Comparison of ENCODE assay signal across 8 mouse cellular contexts in the genomic region with DNA sequence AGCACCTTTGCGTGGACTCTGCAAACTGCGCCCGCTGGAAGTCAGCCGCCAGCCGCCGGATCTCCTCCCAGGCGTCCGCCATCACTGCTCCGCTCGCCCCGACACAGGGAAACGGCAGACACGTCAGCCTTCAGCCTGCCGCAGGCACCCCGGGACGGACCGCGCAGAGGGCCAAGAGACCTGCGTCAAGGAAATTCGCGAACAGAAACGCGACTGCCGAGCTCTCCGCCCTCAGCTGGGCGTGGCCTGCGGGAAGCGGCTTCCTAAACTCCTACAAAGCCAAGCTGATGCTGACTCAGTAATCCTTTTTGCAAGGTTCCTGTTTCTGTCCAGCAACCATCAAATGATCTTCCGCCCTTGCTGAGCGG. TPM values are rescaled to one million over a fixed set of nuclear protein-coding genes. Genes with fewer than 3 reads are reported as not detected.
DNase-seq lines count a peak whose midpoint lies in the region; ATAC-seq lines count a peak whose summit lies in the region.

A gene (minus strand): TSS at position 151 of the 368 bp plus-strand sequence.

- peak within 1 kb of the TSS; percentile 83 for H3K9ac ChIP-seq in hindbrain, embryonic 12.5 days

- under 1% methylated on average over 30 of the region's 30 CpGs for WGBS in hindbrain, embryonic 12.5 days

- peak within 1 kb of the TSS; percentile 68 for H3K4me3 ChIP-seq in hindbrain, embryonic 12.5 days

- peaks cover 5% of the 10 kb centered on the region for H3K4me1 ChIP-seq in hindbrain, embryonic 12.5 days

- no peaks in the 10 kb centered on the region for H3K9me3 ChIP-seq in hindbrain, embryonic 12.5 days (replicated peaks)

- H3K36me3 ChIP-seq in hindbrain, embryonic 12.5 days = peaks cover 15% of the 10 kb centered on the region

- ATAC-seq in hindbrain, embryonic 12.5 days (ENCODE audit: low FRiP score) = peak; percentile 99

- peak; percentile 96 for DNase-seq in NIH3T3 (ENCODE audit: low read depth)
- peak; percentile 98 for DNase-seq in cerebellum, postnatal 10 days
- peak; percentile 92 to 96 for DNase-seq in frontal cortex, postnatal 10 days (ENCODE audit: low spot score in 2 of 2)
- DNase-seq in layer of hippocampus, postnatal 14 days (ENCODE audit: low spot score in 2 of 2) = peak; percentile 97 to 98
- DNase-seq in lung, postnatal 14 days = peak; percentile 97
- DNase-seq in retina, adult 2 months (ENCODE audit: low read depth, low spot score) = peak; percentile 91
- DNase-seq in thymus, postnatal 36 days = peak; percentile 96 to 97

- peak within 1 kb of the TSS; percentile 60 for H3K4me2 ChIP-seq in hindbrain, embryonic 12.5 days (replicated peaks)

- H3K27me3 ChIP-seq in hindbrain, embryonic 12.5 days = no peaks in the 10 kb centered on the region

- H3K27ac ChIP-seq in hindbrain, embryonic 12.5 days = peak within 1 kb of the TSS; percentile 96

RNA-seq across cellular contexts. Expression of the gene that starts here (rescaled TPM):
- polyA plus RNA-seq in hindbrain, embryonic 12.5 days (2016; fragmentation: Nextera tagmentation; extraction: Ambion mirVana) = 32.1 and 33.9 TPM in 2 replicates
- 10 to 100 TPM; 28.7 to 29.1 TPM for total RNA-seq in layer of hippocampus, postnatal 14 days (2021)

Comparison
In these comparisons a context has a peak if more than half of its experiments do, and no peak if none do; other contexts are left out.
1. Peak in every context shown above with its lines: DNase-seq, ATAC-seq, H3K4me3 ChIP-seq and H3K27ac ChIP-seq.